Mouse (Mus musculus): Measurements from ENCODE around the gene Gabrq.

GRCm38 (mm10) chrX:72788773-72789557 is 36.0 kb upstream of the Gabrq start:
- no peak for TF ChIP-seq CTCF (IDR thresholded peaks at IDR 0.05; ENCODE audit: borderline replicate concordance, insufficient read depth, low read length)
- no peak for TF ChIP-seq POLR2A (IDR thresholded peaks at IDR 0.05; ENCODE audit: low read depth, low read length)
